Mouse (Mus musculus): ENCODE results near the gene Gm20388. TPM values are rescaled to one million over a fixed set of nuclear protein-coding genes. Genes with fewer than 3 reads are reported as not detected.

Gm20388 gene
- polyA plus RNA-seq, 1 experiment from 2014 or later = 4.4 TPM

- H3K36me3 ChIP-seq = no peaks in the 10 kb centered on the region
- no peaks in the 10 kb centered on the region for H3K9me3 ChIP-seq
- H3K4me3 ChIP-seq (replicated peaks) = no peak overlapping the region
- H3K4me2 ChIP-seq (replicated peaks) = no peak overlapping the region
- ATAC-seq = no peak
- no peak overlapping the region for H3K9ac ChIP-seq (replicated peaks)
- H3K4me1 ChIP-seq (replicated peaks) = no peaks in the 10 kb centered on the region
- H3K27ac ChIP-seq = no peak overlapping the region
- H3K27me3 ChIP-seq = no peaks in the 10 kb centered on the region
- WGBS = 94% methylated on average over 1 of the region's 1 CpGs
Observed at GRCm38 (mm10) chr8:122143231-122143630, 2232.6 kb downstream of the Gm20388 start.

- no peaks in the 10 kb centered on the region for H3K27me3 ChIP-seq
- H3K4me3 ChIP-seq (replicated peaks) = no peak overlapping the region
- H3K27ac ChIP-seq = no peak overlapping the region
- H3K9me3 ChIP-seq = no peaks in the 10 kb centered on the region
- H3K36me3 ChIP-seq = no peaks in the 10 kb centered on the region
- no peak overlapping the region for H3K9ac ChIP-seq (replicated peaks)
- no peaks in the 10 kb centered on the region for H3K4me1 ChIP-seq (replicated peaks)
- 55% methylated on average over 11 of the region's 11 CpGs for WGBS
- ATAC-seq = no peak
- H3K4me2 ChIP-seq (replicated peaks) = no peak overlapping the region
Observed at GRCm38 (mm10) chr8:122144729-122145311, 2234.2 kb downstream of the Gm20388 start.

DNA sequence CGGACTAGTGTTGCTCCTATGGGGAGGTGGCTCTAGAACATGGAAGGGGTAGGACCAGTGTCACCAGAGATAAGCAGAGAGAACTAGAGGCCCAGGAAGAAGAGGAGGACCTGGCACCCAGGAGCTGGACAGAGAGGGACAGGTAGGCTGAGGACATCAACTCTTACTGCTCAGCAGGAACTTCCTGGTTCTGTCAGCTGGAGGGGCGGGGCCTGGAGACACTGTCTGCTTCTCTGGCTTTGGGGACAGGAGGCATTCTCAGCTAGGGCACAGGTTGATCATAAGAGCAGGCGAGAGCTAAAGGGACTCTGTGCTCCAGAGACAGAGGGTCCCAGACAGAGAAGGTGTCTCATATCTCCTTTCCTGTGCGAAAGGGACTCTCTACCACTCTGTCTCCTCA, 2238.4 kb downstream of the Gm20388 start:
- no peaks in the 10 kb centered on the region for H3K4me1 ChIP-seq (replicated peaks)
- no peaks in the 10 kb centered on the region for H3K27me3 ChIP-seq
- H3K4me2 ChIP-seq (replicated peaks) = no peak overlapping the region
- no peaks in the 10 kb centered on the region for H3K36me3 ChIP-seq
- WGBS = 84% methylated on average over 4 of the region's 4 CpGs
- H3K9ac ChIP-seq (replicated peaks) = no peak overlapping the region
- no peaks in the 10 kb centered on the region for H3K9me3 ChIP-seq
- no peak overlapping the region for H3K4me3 ChIP-seq (replicated peaks)
- no peak for ATAC-seq
- no peak overlapping the region for H3K27ac ChIP-seq

DNA sequence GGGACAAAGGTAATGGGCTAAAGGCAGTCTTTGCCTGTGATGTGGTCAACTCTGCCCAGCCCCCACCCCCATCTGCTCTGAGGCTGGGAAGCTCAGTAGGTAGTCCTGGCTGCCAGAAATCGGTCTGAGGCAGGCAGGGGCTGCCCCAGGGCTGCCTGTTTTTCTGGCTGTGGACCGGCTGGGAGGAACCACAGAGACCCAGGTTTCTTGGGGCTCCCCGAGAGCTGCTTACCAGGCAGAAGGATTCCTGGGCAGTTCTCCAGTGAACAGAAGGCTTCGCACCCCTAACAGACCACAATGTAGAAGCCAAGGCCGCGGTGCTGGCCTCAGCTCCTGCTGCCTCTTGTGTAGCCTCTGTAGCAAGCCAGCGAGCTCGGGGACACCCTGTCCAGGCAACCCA, 2239.0 kb downstream of the Gm20388 start:
- Histone ChIP-seq H3K27me3 (no peaks in the 10 kb centered on the region), H3K27ac (no peak overlapping the region), H3K4me1 (replicated peaks) (no peaks in the 10 kb centered on the region), H3K36me3 (no peaks in the 10 kb centered on the region), H3K4me3 (replicated peaks) (no peak overlapping the region), H3K9ac (replicated peaks) (no peak overlapping the region), H3K4me2 (replicated peaks) (no peak overlapping the region), H3K9me3 (no peaks in the 10 kb centered on the region)
- ATAC-seq = no peak
- WGBS = 83% methylated on average over 8 of the region's 8 CpGs

DNA sequence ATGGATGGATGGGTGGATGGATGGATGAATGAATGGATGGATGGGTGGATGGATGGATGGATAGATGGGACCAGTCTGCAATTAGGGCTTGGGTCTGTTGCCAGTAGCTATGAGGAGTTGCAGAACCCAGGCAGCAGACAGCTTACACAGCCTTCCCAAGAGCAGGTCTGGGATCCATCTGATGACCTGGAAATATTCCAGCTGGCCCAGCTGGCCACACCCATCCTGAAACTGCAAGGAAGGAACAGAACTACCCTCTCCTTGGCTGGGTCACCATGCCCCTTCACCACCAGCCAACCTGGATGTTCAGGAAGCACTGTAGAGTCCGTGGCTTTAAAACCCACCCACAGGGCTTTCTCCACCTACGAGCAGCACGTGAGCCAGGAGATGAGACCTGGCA, 2240.9 kb downstream of the Gm20388 start:
- 81% methylated on average over 3 of the region's 3 CpGs for WGBS
- H3K9ac ChIP-seq (replicated peaks) = no peak overlapping the region
- no peak for ATAC-seq

GRCm38 (mm10) chr8:122155082-122155643, 2244.5 kb downstream of the Gm20388 start:
- Histone ChIP-seq H3K4me1 (replicated peaks) (0 out of 2 replicates have a peak, but pooled peaks cover 6% of the 10 kb centered on the region), H3K4me3 (replicated peaks) (no peak overlapping the region), H3K27me3 (no peaks in the 10 kb centered on the region), H3K36me3 (no peaks in the 10 kb centered on the region), H3K9ac (replicated peaks) (no peak overlapping the region), H3K27ac (no peak overlapping the region), H3K9me3 (no peaks in the 10 kb centered on the region), H3K4me2 (replicated peaks) (no peak overlapping the region)
- 27% methylated on average over 10 of the region's 10 CpGs for WGBS
- no peak for ATAC-seq

More for the DNA sequence above, 2240.9 kb downstream of the Gm20388 start:
- Histone ChIP-seq H3K4me3 (replicated peaks) (no peak overlapping the region), H3K27me3 (no peaks in the 10 kb centered on the region), H3K36me3 (no peaks in the 10 kb centered on the region), H3K9me3 (no peaks in the 10 kb centered on the region), H3K27ac (no peak overlapping the region), H3K4me1 (replicated peaks) (0 out of 2 replicates have a peak, but pooled peaks cover 6% of the 10 kb centered on the region), H3K4me2 (replicated peaks) (no peak overlapping the region)

GRCm38 (mm10) chr8:122155964-122156363, 2245.3 kb downstream of the Gm20388 start:
- H3K27me3 ChIP-seq = no peaks in the 10 kb centered on the region
- H3K9me3 ChIP-seq = no peaks in the 10 kb centered on the region
- ATAC-seq = no peak
- H3K4me2 ChIP-seq (replicated peaks) = no peak overlapping the region
- H3K36me3 ChIP-seq = no peaks in the 10 kb centered on the region
- no peak overlapping the region for H3K27ac ChIP-seq
- 0 out of 2 replicates have a peak, but pooled peaks cover 6% of the 10 kb centered on the region for H3K4me1 ChIP-seq (replicated peaks)
- H3K4me3 ChIP-seq (replicated peaks) = no peak overlapping the region
- no peak overlapping the region for H3K9ac ChIP-seq (replicated peaks)
- WGBS = 96% methylated on average over 9 of the region's 9 CpGs

DNA sequence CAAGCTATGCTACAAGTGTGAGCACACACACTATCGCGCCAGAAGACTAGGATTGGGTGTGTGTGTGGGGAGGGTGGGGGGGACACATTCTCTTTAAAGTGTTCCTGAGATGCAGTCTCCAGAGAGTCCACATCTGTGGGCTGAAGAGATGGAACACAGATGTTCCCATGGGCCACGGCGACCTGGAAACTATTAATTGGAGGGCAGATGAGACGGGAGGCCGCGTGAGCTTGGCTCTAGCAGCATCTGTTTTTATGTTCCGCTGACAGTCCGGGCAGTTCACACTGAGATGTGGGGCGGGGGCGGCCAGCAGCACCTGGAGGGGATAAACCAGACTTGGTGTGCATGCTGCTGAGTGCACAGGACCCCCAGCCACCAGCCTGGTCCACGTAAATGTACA, 2247.0 kb downstream of the Gm20388 start:
- Histone ChIP-seq H3K4me1 (replicated peaks) (0 out of 2 replicates have a peak, but pooled peaks cover 6% of the 10 kb centered on the region), H3K9ac (replicated peaks) (no peak overlapping the region), H3K4me3 (replicated peaks) (no peak overlapping the region), H3K27ac (no peak overlapping the region), H3K27me3 (no peaks in the 10 kb centered on the region), H3K9me3 (no peaks in the 10 kb centered on the region), H3K36me3 (no peaks in the 10 kb centered on the region), H3K4me2 (replicated peaks) (no peak overlapping the region)
- ATAC-seq = no peak
- 78% methylated on average over 12 of the region's 12 CpGs for WGBS

DNA sequence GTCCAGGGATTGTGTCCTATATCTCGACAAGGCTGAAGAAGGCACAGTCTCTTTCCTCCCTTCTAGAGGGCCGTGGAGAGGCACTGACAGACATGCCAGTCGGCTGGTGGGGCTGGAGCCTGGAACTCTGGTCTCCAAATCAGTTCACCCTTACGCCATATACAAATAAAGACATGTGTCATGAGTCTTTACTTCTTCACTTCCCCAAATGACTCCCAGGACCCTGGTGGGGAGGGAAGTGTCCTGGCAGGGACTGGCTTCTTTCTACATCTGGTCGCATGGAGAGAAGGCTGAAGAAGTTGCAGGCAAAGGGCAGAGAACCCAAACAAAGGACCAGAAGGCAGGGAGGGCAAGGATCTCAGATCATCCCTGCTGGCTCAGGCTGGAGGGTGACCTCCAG, 2249.5 kb downstream of the Gm20388 start:
- H3K4me2 ChIP-seq (replicated peaks) = no peak overlapping the region
- H3K9ac ChIP-seq (replicated peaks) = no peak overlapping the region
- H3K36me3 ChIP-seq = no peaks in the 10 kb centered on the region
- no peaks in the 10 kb centered on the region for H3K27me3 ChIP-seq
- 80% methylated on average over 5 of the region's 5 CpGs for WGBS
- no peak for ATAC-seq
- no peak overlapping the region for H3K4me3 ChIP-seq (replicated peaks)
- H3K27ac ChIP-seq = no peak overlapping the region
- H3K9me3 ChIP-seq = no peaks in the 10 kb centered on the region
- H3K4me1 ChIP-seq (replicated peaks) = 0 out of 2 replicates have a peak, but pooled peaks cover 4% of the 10 kb centered on the region

DNA sequence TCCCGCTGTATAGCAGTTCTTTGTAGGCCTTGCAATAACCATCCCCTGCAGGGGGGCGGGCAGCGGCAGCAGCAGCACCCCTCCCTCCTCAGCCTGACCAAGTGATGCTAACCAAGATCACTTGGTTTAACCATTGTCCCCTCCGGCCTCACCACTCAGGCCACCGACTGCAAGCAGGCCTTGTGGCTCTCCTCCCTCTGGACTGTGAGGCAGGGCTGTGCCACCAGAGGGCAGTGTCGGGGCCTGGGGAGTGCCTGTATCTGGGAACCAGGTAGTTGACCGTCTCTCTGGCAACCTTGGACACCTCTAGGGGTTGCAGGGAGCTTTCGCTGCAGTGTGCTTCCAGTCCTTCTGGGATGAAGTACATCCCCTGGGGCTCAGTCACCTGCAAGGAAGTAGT, 2252.4 kb downstream of the Gm20388 start:
- H3K4me2 ChIP-seq (replicated peaks) = no peak overlapping the region

DNA sequence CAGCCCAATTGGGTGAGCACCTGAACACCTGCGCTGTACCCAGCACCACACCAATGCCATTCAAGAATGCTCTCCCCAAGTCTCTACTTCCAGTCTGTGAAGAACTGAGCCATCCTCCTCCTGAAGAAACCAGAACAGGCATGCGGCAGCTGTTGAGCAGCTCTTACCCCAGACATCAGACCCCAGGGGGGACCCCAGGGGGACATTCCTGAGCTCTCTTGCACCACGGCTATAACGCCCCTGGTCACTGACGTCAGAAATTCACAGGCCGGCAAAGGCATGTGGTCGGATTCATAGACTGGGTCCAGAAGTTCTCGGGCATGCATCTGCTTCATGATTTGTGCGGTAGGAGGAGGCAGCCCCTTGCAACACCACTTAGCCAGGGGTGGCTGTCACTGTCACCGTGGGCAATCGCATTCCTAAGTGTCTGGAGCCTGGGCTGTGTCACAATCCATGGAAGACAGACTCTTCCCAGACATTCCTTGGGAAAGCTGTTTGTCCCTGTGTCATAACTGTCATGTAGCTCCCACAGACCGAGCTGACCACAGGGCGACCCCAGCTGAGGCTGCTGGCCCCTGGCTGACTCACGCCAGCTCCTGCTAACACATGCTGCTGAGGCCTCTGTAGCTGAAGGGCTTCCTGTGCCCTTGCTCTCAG, 2256.7 kb downstream of the Gm20388 start:
- no peak overlapping the region for H3K4me3 ChIP-seq (replicated peaks)
- no peaks in the 10 kb centered on the region for H3K36me3 ChIP-seq
- no peak overlapping the region for H3K9ac ChIP-seq (replicated peaks)
- WGBS = 80% methylated on average over 14 of the region's 14 CpGs
- H3K4me1 ChIP-seq (replicated peaks) = no peaks in the 10 kb centered on the region
- ATAC-seq = no peak
- H3K4me2 ChIP-seq (replicated peaks) = no peak overlapping the region
- H3K9me3 ChIP-seq = no peaks in the 10 kb centered on the region
- H3K27ac ChIP-seq = no peak overlapping the region
- H3K27me3 ChIP-seq = no peaks in the 10 kb centered on the region

More for the DNA sequence above, 2252.4 kb downstream of the Gm20388 start:
- Histone ChIP-seq H3K4me1 (replicated peaks) (no peaks in the 10 kb centered on the region), H3K27me3 (no peaks in the 10 kb centered on the region), H3K9ac (replicated peaks) (no peak overlapping the region), H3K9me3 (no peaks in the 10 kb centered on the region), H3K4me3 (replicated peaks) (no peak overlapping the region), H3K36me3 (no peaks in the 10 kb centered on the region), H3K27ac (no peak overlapping the region)
- no peak for ATAC-seq
- WGBS = 32% methylated on average over 8 of the region's 8 CpGs

- Histone ChIP-seq H3K4me3 (replicated peaks) (no peak overlapping the region), H3K27me3 (no peaks in the 10 kb centered on the region), H3K9me3 (no peaks in the 10 kb centered on the region), H3K9ac (replicated peaks) (no peak overlapping the region), H3K27ac (no peak overlapping the region), H3K4me2 (replicated peaks) (no peak overlapping the region), H3K36me3 (no peaks in the 10 kb centered on the region), H3K4me1 (replicated peaks) (peaks cover 2% of the 10 kb centered on the region; the same call in 1 of the 2 replicates)
- 95% methylated on average over 2 of the region's 2 CpGs for WGBS
- no peak for ATAC-seq
Observed at GRCm38 (mm10) chr8:122169446-122169845, 2258.8 kb downstream of the Gm20388 start.

All from midbrain, embryonic 13.5 days (tissue).